Mouse (Mus musculus): ENCODE results near the gene Col4a3bp.

GRCm38 (mm10) chr13:96547941-96548340 lies 5.5 kb downstream of the Col4a3bp start:
- TF ChIP-seq CTCF (IDR thresholded peaks at IDR 0.05; ENCODE audit: low read depth, low read length) (no peak), POLR2A (IDR thresholded peaks at IDR 0.05; ENCODE audit: extremely low read depth, insufficient read depth, low read length) (no peak)
